Mouse (Mus musculus) kidney, adult 11 months (tissue): ENCODE measurements around the gene Gsg1l.

Source experiments
- DNase-seq: peaks from one replicate; pipeline ENCODE4 v3.0.0; 2022

Gsg1l gene

GRCm38 (mm10) chr7:125931602-125932001, 150.6 kb downstream of the Gsg1l start:
- DNase-seq = no peak

GRCm38 (mm10) chr7:125924044-125924443, 158.2 kb downstream of the Gsg1l start:
- no peak for DNase-seq

GRCm38 (mm10) chr7:125920801-125921200, 161.4 kb downstream of the Gsg1l start:
- no peak for DNase-seq

DNA sequence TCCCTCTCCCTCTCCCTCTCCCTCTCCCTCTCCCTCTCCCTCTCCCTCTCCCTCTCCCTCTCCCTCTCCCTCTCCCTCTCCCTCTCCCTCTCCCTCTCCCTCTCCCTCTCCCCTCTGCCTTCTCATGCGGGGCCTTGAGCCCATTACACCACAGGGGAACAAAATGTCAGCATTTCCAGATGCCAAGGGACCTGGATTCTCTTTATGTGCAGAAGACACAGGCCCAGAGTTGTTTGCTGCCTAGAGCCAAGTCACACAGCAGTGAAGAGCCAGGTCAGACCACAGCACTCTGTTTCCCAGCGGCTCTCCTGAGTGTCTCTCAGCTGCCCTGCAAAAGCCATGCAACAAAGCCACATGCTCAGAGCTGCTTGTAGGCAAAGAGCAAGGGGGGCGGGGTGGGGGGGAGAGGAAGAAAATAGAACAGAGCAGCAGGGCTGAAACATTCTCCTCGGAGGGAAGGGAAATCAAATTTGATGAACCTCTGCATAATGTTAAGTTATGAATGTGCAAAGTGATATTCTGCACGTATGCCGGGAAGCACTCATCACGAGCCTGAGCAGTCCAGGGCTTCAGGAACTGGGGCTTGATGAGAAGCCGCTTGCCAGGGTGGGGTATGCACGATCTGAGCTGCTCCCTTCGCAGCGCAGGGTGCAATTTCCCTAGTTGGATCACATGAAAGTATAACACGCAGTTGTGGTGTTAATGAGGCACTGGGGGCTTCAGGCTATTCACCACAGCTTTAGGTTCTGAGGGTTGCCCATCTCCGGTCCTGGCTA, 181.6 kb downstream of the Gsg1l start:
- DNase-seq = no peak

DNA sequence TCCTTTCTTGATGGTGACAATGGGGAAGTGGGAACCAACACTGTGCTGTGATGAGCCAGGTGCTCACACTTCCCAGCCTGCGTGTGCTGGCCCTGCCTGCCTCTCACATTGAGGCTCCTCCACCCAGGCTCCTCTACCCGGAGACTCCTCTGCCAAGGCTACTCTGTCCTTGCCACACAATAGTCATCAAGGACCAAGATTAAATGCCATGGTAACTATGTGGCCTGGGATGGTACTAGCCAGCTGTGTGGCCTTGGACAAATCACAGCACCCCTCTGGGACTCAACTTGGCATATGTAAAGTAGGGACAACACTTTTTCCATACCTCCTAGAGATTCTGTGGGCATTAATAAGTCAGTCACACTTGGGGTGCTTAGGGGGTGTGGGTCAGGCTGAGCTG, 182.3 kb downstream of the Gsg1l start:
- no peak for DNase-seq

DNA sequence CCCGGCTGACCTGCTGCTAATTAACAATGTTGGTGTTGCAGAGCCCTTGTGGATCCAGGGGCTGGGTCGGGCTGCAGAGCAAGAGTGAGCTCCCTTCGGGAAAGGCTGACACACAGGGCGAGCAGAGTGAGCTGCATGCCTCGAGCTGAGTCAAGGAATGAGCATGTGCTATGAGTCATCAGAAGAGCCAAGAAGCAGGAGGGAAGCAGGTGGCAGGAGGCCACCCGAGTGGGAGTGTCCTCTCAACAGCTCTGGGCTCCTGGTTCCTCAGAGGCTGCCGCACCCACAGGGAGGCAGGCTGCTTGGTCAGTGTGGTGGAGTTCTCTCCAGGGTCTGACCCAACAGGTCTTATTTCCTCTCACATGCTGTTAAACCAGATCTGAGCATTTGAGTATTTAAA, 183.2 kb downstream of the Gsg1l start:
- DNase-seq = peak; percentile 23

- no peak for DNase-seq
Observed at GRCm38 (mm10) chr7:125897059-125897458, 185.2 kb downstream of the Gsg1l start.

GRCm38 (mm10) chr7:125893621-125894020, 188.6 kb downstream of the Gsg1l start:
- no peak for DNase-seq

- no peak for DNase-seq
Observed at GRCm38 (mm10) chr7:125888373-125888772, 193.8 kb downstream of the Gsg1l start.

DNA sequence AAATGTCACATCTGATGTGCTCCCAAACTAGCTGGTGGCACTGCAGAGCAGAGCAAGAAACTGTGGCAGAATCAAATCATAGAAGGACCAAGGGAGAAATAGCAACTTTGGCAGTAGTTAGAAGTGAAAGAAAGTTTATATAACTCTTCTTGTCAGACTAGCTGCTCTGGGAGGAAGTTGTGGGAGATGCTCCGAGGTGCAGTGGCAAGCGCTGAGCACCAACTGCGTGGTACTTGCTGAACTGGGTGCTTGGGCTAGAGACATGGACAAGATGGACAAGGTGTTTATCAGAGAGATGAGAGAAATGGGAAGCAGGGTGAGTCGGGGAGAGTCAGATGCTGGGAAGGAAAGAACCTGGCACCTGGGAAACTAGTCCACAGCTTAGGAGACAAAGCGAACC, 194.4 kb downstream of the Gsg1l start:
- DNase-seq = no peak

DNA sequence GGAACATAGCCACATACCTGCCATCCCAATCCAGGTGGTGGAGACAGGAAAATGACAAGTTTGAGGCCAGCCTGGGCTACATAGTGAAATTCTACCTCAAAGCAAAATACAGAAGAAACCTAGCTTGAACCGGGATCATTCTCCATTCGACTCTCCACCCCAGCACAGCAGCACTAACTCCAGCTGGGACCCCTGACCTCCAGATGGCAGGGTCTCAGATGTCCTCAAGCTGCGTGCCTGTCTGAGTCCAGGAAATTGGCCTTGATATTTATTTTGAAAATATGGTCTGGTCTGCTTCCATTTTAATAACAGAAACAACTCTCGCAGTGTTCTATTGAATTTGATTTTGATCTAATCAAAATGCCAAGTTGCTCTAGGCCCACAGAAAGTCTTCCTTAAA, 195.1 kb downstream of the Gsg1l start:
- no peak for DNase-seq

GRCm38 (mm10) chr7:125886116-125886680, 196.0 kb downstream of the Gsg1l start:
- DNase-seq = no peak

DNA sequence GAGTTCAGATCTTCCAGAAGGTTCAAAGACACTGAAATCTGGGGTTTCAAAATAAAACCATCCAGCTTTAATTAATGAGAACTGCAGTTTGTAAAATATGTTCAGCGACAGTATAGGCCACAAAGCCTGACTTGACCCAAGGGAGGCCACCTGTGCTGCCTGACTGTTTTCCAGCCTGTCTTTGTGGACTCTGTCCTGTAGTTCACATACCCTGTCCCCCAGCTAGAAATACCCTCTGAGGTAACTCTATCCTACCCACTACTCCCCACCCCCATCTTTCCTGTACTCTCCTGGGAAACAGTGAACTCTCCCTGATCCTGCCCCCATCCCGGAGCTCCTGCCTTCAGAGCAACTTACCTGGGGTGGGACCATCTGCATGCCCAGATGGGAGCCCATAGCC, 199.0 kb downstream of the Gsg1l start:
- no peak for DNase-seq

- DNase-seq = no peak
Observed at GRCm38 (mm10) chr7:125878040-125878439, 204.2 kb downstream of the Gsg1l start.

- no peak for DNase-seq
Observed at GRCm38 (mm10) chr7:125873971-125874495, 208.2 kb downstream of the Gsg1l start.

GRCm38 (mm10) chr7:125872874-125873273, 209.3 kb downstream of the Gsg1l start:
- no peak for DNase-seq

DNA sequence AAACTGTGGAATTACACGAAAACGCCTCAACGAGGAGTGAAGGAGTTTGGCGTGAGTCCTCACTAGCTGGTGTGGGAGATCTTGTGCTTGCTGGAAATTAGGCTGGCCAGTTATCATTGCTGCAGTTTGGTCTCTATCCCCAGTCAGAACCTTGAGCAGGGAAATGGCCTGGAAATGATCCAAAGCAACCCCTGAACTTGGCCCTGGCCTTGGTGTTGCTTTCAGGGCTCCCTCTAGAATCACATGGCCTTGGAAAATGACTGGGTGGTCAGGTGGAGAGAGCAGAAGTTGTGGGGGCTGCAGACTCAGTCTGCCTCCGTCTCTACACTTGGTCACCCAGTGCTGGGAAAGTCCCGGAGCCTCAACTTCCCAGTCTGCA, 210.0 kb downstream of the Gsg1l start:
- DNase-seq = no peak

GRCm38 (mm10) chr7:125871404-125872201, 210.6 kb downstream of the Gsg1l start:
- peak; percentile 44 for DNase-seq

DNA sequence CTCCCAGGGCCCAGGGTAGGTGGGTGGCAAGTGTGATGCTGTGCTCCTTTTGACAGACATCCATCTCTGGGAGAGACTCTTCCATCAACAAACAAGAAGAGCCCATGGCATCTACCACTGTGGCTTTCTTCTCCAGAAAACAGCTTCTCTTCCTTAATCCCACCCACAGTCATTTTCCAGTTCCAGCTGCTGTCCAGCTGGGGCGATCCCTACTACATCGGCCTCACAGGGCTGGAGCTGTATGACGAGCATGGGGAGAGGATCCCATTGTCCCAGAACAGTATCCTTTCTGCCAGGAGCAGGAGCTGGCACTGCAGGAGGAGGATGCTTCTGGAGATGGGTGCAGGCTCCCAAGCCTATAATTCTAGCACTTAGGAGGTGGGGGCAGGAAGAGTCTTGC, 213.6 kb downstream of the Gsg1l start:
- DNase-seq = no peak

DNA sequence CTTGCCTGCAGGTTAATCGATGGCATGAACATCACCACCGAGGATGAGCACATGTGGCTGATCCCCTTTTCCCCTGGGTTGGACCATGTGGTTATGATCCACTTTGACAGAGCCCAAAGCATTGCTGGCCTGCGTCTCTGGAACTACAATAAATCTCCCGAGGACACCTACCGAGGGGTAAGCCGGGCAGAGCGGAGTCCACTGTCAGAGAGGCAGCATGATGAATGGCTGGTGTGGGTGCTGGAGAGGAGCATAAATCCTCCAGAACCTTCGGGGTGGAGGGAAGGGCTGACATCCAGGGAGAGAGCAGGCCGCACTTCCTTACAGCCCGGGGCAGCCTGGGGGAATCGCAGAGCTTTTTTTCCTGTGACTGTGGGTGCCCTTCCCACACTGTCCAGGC, 217.0 kb downstream of the Gsg1l start:
- no peak for DNase-seq

- no peak for DNase-seq
Observed at GRCm38 (mm10) chr7:125864026-125864425, 218.2 kb downstream of the Gsg1l start.

DNA sequence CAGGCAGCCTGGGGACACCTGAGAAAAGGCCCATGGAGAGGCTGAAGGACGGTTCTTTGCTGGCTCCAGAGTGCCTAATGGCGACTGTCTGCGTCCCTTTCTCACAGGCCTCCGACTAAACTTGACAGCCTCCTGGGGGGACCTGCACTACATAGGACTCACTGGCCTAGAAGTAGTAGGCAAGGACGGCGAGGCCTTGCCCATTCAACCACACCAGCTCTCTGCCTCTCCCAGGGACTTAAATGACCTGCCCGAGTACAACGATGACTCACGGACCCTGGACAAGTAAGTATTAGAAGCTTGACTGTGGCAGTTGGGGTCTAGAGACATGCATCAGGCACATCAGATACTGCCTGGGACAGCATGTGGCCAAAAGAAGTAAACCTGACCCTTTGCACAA, 221.8 kb downstream of the Gsg1l start:
- no peak for DNase-seq

DNA sequence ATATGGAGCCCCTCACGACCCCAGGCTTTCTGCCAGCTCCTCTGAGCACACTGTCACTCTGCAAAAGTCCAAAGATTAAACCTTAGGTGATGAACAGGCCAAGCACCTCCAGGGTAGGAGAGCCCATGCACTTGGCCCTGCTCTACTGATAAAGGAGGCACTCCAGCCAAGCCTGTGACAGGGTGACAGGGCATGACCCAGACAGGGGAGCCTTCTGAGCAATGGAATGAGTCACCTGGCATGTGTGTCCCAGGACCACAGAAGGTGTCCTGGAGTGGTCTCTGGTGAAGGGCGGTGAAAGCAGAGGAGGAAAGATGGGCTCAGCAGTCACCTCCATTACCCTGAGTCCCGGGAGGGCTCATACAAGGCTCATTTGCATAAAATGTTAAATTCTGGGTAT, 222.6 kb downstream of the Gsg1l start:
- no peak for DNase-seq

- DNase-seq = no peak
Observed at GRCm38 (mm10) chr7:125847528-125847866, 234.7 kb downstream of the Gsg1l start.
